Mouse (Mus musculus) liver, embryonic 15.5 days (tissue): ENCODE results near the gene Pin1rt1. TPM values are rescaled to one million over a fixed set of nuclear protein-coding genes. Genes with fewer than 3 reads are reported as not detected.

Source experiments
- ATAC-seq: fragments of 200-750 bp; cut with Nextera tagmentation; 2 replicates; pipeline ENCODE4 v1.8.0; 2017; ENCODE audit warnings: moderate number of reproducible peaks, mild to moderate bottlenecking, moderate library complexity; ENCODE audit not compliant: insufficient read depth
- H3K27ac ChIP-seq: fragments of 300-500 bp; sonication (generic); replicated peaks from 2 replicates; pipeline ENCODE4 v1.5.1; 2015; ENCODE audit warnings: mild to moderate bottlenecking, inconsistent platforms
- H3K27me3 ChIP-seq: fragments of 300-500 bp; sonication (generic); 2 replicates; pipeline ENCODE4 v1.6.1; 2015; ENCODE audit warnings: mild to moderate bottlenecking, inconsistent platforms
- H3K36me3 ChIP-seq: fragments of 300-500 bp; sonication (generic); replicated peaks from 2 replicates; pipeline ENCODE4 v1.6.1; 2015; ENCODE audit warnings: moderate library complexity, mild to moderate bottlenecking, inconsistent platforms
- H3K4me1 ChIP-seq: fragments of 300-500 bp; sonication (generic); replicated peaks from 2 replicates; pipeline ENCODE4 v1.6.1; 2015; ENCODE audit warnings: inconsistent platforms
- H3K4me2 ChIP-seq: fragments of 300-500 bp; sonication (generic); 2 replicates; pipeline ENCODE4 v1.6.1; 2015; ENCODE audit warnings: moderate library complexity, mild to moderate bottlenecking, inconsistent platforms
- H3K4me3 ChIP-seq: fragments of 300-500 bp; sonication (generic); replicated peaks from 2 replicates; pipeline ENCODE4 v1.5.1; 2015; ENCODE audit warnings: mild to moderate bottlenecking, inconsistent platforms
- H3K9ac ChIP-seq: fragments of 300-500 bp; sonication (generic); 2 replicates; pipeline ENCODE4 v1.6.1; 2015; ENCODE audit warnings: moderate library complexity, mild to moderate bottlenecking, inconsistent platforms
- H3K9me3 ChIP-seq: fragments of 300-500 bp; sonication (generic); replicated peaks from 2 replicates; pipeline ENCODE4 v1.6.1; 2016; ENCODE audit warnings: inconsistent platforms
- WGBS: fragments of 180-500 bp; shearing (Covaris S2); methylation state at CpG from one replicate; pipeline ENCODE4 v1.1.7; 2015; ENCODE audit warnings: mixed read lengths; ENCODE audit not compliant: insufficient replicate concordance; 5-methylcytosine and 5-hydroxymethylcytosine counted together
- polyA plus RNA-seq: library from polyadenylated mRNA; unstranded; fragments of >200 nt; fragmentation: Nextera tagmentation; extraction: Ambion mirVana; gene quantifications from 2 replicates; pipeline ENCODE4 v1.2.1, GENCODE M21; 2015

The Pin1rt1 gene
- polyA plus RNA-seq: not detected in 2 replicates

DNA sequence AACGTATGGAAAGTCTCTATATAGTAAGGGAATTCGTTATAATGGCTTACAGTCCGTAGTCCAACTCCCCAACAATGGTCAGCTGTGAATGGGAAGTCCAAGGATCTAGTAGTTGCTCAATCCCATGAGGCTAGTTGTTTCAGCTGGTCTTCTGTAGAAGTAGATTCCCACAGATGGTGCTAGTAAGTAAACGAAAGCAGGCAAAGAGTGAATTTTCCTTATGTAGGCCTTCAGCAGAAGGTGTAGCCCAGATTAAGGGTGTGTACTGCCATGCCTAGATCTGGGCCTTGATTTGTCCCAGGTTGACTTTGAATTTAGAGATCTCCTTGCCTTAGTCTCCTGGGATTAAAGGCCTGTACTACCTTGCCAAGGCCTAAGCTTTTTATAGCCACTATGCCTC lies at the start of gene Pin1rt1:
Gene Pin1rt1 (minus strand): TSS at position 101 of the 400 bp plus-strand sequence.
- no peak within 1 kb of the TSS for H3K27ac ChIP-seq
- H3K4me3 ChIP-seq: no peak within 1 kb of the TSS
- peaks cover 26% of the 10 kb centered on the region for H3K27me3 ChIP-seq
- peaks cover 6% of the 10 kb centered on the region; the same call in 1 of the 2 replicates for H3K4me1 ChIP-seq
- no peak within 1 kb of the TSS for H3K9ac ChIP-seq
- 62% methylated on average over 4 of the region's 4 CpGs for WGBS
- ATAC-seq: no peak
- H3K4me2 ChIP-seq: no peak within 1 kb of the TSS
- H3K9me3 ChIP-seq: no peaks in the 10 kb centered on the region
- no peaks in the 10 kb centered on the region for H3K36me3 ChIP-seq

DNA sequence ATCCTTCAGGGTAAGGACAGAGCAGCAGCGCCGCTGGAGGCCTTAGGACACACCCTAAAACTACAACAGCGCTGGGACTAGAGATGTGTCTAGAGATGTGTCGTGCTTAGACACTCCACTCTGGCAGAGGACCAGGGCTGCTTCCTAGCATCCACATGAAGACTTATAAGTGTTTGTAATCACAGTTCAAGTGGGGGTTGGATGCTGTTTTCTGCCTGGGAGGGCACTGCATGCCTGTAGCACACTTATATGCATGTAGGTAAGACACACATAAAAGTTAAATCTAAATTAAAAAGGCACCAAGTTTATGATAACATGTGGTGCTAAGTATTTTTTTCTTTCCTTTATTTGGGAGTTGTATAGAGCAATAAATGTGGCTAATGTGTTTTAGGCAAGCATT lies 47.8 kb upstream of the Pin1rt1 start:
- Histone ChIP-seq H3K27me3 (no peaks in the 10 kb centered on the region), H3K36me3 (peaks cover 4% of the 10 kb centered on the region; the same call in 1 of the 2 replicates), H3K4me2 (no peak overlapping the region), H3K9ac (no peak overlapping the region), H3K4me3 (no peak overlapping the region), H3K9me3 (no peaks in the 10 kb centered on the region), H3K27ac (no peak overlapping the region), H3K4me1 (no peaks in the 10 kb centered on the region)
- WGBS: 63% methylated on average over 4 of the region's 4 CpGs
- ATAC-seq: no peak

DNA sequence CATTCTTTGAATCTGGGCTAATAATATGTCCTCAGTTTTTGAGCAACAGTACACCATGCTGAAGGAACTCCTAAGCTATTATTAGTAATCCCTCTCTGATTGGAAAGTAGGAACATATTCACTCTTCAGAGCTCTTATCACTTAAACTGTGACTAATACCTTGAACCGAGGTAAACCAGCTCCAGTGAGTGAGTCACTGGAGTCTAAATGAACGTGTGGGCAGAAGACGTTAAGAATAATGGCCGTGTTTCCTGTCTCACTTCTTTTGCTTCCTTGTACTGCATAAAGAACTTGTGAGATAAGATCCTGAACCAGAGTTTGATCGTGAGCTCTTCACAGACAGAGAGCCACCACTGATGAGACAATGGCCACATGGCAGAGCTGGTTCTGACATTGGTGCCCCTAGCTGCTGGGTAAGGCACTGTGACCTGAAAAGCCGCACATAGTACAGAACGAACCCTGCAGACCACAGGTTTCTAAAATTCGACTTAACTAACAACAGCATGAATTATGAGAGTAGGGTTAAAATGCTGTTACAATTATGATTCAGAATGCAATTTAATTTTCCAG lies 47.0 kb upstream of the Pin1rt1 start:
- H3K36me3 ChIP-seq: peaks cover 4% of the 10 kb centered on the region; the same call in 1 of the 2 replicates
- H3K4me3 ChIP-seq: no peak overlapping the region
- H3K9me3 ChIP-seq: no peaks in the 10 kb centered on the region
- no peaks in the 10 kb centered on the region for H3K4me1 ChIP-seq
- no peak overlapping the region for H3K27ac ChIP-seq
- H3K4me2 ChIP-seq: no peak overlapping the region
- no peaks in the 10 kb centered on the region for H3K27me3 ChIP-seq
- 37% methylated on average over 8 of the region's 8 CpGs for WGBS
- H3K9ac ChIP-seq: no peak overlapping the region
- ATAC-seq: no peak

DNA sequence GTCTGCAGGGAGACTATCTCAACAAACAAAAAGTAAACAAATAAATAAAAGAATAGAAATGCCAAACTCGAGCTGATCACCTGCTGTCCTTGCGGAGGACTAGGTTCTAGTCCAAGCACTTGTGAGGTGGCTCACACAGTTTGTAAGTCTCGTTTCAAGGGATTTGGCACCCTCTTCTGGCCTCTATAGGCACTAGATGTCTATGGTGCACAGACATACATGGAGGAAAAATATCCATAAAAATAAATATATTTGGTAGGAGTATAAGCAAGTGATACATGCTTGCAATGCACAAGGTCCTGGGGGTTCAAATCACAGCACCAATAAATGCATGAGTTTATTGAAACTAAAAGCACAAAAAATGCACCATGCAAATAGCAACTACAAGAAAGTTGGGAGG lies 34.4 kb upstream of the Pin1rt1 start:
- H3K9me3 ChIP-seq: no peaks in the 10 kb centered on the region
- H3K27me3 ChIP-seq: no peaks in the 10 kb centered on the region
- no peak overlapping the region for H3K4me3 ChIP-seq
- no peak overlapping the region for H3K4me2 ChIP-seq
- H3K9ac ChIP-seq: no peak overlapping the region
- no peak for ATAC-seq
- no peak overlapping the region for H3K27ac ChIP-seq
- no peaks in the 10 kb centered on the region for H3K36me3 ChIP-seq
- 48% methylated on average over 3 of the region's 3 CpGs for WGBS
- no peaks in the 10 kb centered on the region for H3K4me1 ChIP-seq

DNA sequence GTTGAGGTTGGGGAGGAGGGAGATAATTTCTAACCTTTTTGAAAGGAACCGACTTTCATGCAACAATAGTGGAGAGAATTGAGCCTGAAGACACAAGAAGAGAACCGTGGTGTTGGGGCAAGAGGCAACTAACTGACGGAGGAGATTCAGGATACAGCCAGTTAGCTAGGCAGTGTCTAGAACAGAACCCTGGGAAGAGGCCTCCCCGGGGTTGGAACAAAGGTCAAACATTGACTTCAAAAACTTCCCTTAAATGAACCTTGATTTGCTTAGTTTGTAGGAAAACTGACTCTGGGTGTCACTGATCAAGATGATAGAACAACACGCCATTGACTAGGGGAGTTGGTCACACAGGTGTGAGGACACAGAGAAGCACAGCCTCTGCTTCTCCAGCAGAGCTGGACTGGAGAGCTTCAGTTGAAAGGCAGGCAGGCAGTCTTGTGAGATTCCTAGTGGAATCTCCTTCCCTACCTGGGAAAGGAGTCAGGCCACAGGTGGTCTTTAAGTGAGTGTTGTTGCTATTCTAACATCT lies 32.5 kb upstream of the Pin1rt1 start:
- ATAC-seq: no peak
- Histone ChIP-seq H3K36me3 (no peaks in the 10 kb centered on the region), H3K9me3 (no peaks in the 10 kb centered on the region), H3K27me3 (peaks cover 13% of the 10 kb centered on the region), H3K4me1 (no peaks in the 10 kb centered on the region), H3K27ac (no peak overlapping the region), H3K4me3 (no peak overlapping the region), H3K4me2 (no peak overlapping the region), H3K9ac (no peak overlapping the region)
- WGBS: 45% methylated on average over 5 of the region's 5 CpGs

DNA sequence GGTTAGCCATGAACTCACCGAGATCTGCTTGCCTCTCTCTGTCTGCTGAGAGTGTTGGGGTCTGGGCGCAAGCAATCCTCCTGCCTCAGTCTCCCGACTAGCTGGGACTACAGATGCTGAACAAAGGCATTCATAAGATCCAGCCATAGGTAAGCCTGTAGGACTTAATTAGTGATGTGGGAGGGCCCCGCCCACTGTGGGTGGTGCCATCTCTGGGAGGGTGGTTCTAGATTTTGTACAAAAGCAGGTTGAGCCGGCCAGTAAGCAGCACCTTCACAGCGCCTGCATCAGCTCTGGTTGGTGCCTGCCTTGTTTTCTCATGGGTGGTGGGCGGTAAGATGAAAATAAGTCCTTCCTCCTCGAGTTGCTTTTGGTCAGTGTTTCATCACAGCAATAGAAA lies 30.1 kb upstream of the Pin1rt1 start:
- 0 out of 2 replicates have a peak, but pooled peaks cover 3% of the 10 kb centered on the region for H3K4me1 ChIP-seq
- WGBS: 41% methylated on average over 8 of the region's 8 CpGs
- no peak overlapping the region for H3K4me2 ChIP-seq
- peaks cover 37% of the 10 kb centered on the region for H3K27me3 ChIP-seq
- no peaks in the 10 kb centered on the region for H3K36me3 ChIP-seq
- no peak overlapping the region for H3K4me3 ChIP-seq
- H3K9ac ChIP-seq: no peak overlapping the region
- no peaks in the 10 kb centered on the region for H3K9me3 ChIP-seq
- ATAC-seq: no peak
- H3K27ac ChIP-seq: no peak overlapping the region

DNA sequence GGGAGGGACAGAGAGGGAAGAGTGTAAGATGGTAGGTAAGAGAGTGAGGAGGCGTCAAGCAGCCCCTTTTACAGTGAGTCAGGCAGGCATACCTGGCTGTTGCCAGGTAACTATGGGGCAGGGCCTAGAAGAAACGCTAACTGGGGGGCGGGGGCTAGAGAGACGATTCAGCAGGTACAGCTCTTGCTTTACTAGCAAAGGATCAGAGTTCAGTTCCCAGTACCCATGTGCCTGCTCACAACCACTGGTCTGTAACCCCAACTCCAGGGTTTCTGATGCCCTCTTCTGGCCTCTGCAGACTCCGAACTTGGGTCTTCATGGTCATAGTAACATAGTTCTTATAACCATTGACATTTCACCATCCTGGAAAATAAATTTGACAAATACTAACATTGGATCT lies 27.8 kb upstream of the Pin1rt1 start:
- WGBS: 48% methylated on average over 5 of the region's 5 CpGs
- Histone ChIP-seq H3K4me1 (0 out of 2 replicates have a peak, but pooled peaks cover 3% of the 10 kb centered on the region), H3K27me3 (peaks cover 45% of the 10 kb centered on the region), H3K9ac (no peak overlapping the region), H3K4me2 (no peak overlapping the region), H3K27ac (no peak overlapping the region), H3K36me3 (no peaks in the 10 kb centered on the region), H3K4me3 (no peak overlapping the region), H3K9me3 (no peaks in the 10 kb centered on the region)
- no peak for ATAC-seq

DNA sequence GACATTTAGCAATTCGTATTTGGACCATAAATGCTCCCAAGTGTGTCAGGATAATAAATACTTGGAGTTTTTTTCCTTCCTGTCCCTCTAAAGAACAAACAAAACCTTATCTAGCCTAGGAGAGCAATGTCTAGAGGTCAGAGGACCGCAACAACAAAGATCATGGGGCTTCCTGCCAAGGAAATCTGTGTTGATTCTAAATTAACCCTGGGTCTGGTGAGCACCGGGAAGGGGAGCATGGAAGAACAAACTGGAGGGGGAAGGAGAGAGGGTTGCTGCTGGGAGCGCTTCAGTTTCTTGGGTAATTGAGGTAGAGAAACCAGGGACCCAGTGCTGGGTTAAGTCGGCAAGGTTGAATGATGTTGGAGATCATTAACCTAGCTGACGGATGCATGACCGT lies 27.0 kb upstream of the Pin1rt1 start:
- Histone ChIP-seq H3K9me3 (no peaks in the 10 kb centered on the region), H3K4me1 (0 out of 2 replicates have a peak, but pooled peaks cover 3% of the 10 kb centered on the region), H3K9ac (no peak overlapping the region), H3K4me3 (peak overlapping the region; percentile 63; the same call in 1 of the 2 replicates), H3K36me3 (no peaks in the 10 kb centered on the region), H3K27me3 (peaks cover 45% of the 10 kb centered on the region), H3K27ac (peak overlapping the region; percentile 64; the same call in 1 of the 2 replicates), H3K4me2 (peak overlapping the region; percentile 76)
- peak; percentile 59 for ATAC-seq
- 16% methylated on average over 7 of the region's 7 CpGs for WGBS

DNA sequence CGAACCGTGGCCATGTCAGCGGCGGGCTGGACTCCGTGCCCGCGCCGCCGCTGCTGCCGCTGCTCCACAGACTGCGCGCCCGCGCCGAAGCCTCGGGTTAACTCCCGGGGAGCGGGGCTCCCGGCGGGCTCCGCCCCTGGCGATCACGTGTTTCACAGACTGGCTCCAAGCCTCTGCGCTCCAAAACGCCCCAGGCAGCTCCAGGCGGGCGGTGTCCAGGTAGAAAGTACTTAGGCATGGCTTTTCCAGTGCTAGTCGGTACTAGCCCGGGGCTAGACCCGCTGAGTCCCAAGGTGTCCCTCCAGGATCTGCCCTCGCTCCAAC lies 26.5 kb upstream of the Pin1rt1 start, which contains the start of gene Depdc7:
Gene Depdc7 (minus strand): TSS at position 138 of the 324 bp plus-strand sequence.
- Histone ChIP-seq H3K27me3 (peaks cover 45% of the 10 kb centered on the region), H3K4me2 (peak within 1 kb of the TSS; percentile 76), H3K9me3 (no peaks in the 10 kb centered on the region), H3K27ac (peak within 1 kb of the TSS; percentile 64), H3K36me3 (no peaks in the 10 kb centered on the region), H3K9ac (peak within 1 kb of the TSS; percentile 64), H3K4me1 (0 out of 2 replicates have a peak, but pooled peaks cover 3% of the 10 kb centered on the region), H3K4me3 (peak within 1 kb of the TSS; percentile 63)
- WGBS: 0% methylated on average over 31 of the region's 31 CpGs
- ATAC-seq: peak; percentile 83

DNA sequence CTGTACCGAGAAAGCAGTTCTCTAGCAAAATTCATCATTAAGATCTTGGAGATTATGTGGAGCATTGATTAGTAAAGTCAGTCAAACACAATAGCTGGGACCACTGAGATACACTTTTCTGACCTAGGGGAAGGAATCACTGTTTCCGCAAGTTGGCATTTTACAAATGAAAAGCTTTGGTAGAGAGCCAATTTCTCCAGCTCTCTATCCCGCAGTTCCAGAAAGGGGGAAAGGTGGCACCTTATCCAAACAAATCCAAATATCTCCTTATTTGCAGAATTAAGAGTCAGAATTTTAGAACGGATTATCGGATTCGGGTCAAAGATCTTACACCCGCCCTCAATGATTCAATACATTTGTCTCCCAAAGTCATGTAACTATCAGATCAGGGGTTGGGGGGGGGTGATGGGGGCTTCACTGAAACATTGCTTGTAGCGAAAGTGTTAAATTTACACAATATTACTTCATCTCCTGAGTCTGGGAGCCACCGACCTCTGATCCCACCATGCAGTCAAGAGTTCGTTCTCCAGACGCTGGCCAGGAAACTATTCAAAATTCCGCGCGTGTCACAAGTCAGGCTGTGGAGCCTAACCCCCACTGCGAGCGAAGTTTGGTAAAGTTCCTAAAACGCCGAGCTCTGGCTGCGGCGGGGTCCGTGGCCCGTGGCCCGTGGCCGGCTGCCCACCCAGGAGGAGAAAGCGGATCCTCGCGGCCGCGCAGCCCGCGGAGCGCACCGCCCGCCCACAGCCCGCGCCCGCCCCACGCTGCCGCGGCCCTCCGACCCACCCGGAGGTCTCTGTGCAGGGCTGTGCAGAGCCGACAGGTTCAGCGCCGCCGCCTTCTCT lies 25.9 kb upstream of the Pin1rt1 start:
- H3K9me3 ChIP-seq: no peaks in the 10 kb centered on the region
- peak overlapping the region; percentile 64 for H3K9ac ChIP-seq
- peaks cover 45% of the 10 kb centered on the region for H3K27me3 ChIP-seq
- peak overlapping the region; percentile 51; the same call in 1 of the 2 replicates for H3K27ac ChIP-seq
- H3K4me2 ChIP-seq: peak overlapping the region; percentile 76
- WGBS: 6% methylated on average over 46 of the region's 46 CpGs
- H3K36me3 ChIP-seq: no peaks in the 10 kb centered on the region
- no peak for ATAC-seq
- H3K4me3 ChIP-seq: peak overlapping the region; percentile 63
- H3K4me1 ChIP-seq: 0 out of 2 replicates have a peak, but pooled peaks cover 3% of the 10 kb centered on the region
